Mouse (Mus musculus): ENCODE measurements at regions not wholly inside any gene's neighbourhood (a gene's known extent, or its start where the extent isn't known, plus 50 kb on each side); places are given as distances from the start of the nearest gene placed in this dataset.

DNA sequence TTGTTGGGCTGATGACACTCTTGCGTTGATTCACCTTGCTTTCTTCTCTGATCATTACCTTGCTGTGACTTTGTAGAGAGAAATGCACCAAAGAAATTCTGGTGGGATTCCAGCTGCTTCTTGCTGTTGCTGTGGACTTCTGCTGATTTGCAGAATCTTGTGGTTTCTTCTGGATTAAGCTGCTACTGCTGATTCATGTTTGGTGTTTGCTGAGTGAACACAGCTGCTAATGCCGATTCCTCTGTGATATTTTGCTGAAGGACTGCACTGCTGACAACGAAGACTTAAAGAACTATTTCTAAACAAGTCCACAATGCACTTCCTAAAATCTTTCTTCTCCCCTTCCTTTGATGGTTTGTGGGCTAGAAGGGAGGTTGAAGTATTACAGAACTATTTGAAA, 106.5 kb upstream of the Fbxo11 start:
- TF ChIP-seq CTCF (IDR thresholded peaks at IDR 0.05; ENCODE audit: borderline replicate concordance, extremely low read depth, insufficient read depth, insufficient read length) (no peak), POLR2A (IDR thresholded peaks at IDR 0.05; ENCODE audit: borderline replicate concordance, extremely low read depth, insufficient read depth, insufficient read length, poor library complexity, severe bottlenecking) (no peak)
